28 mouse cellular contexts compared by ENCODE assay signal in the genomic region with DNA sequence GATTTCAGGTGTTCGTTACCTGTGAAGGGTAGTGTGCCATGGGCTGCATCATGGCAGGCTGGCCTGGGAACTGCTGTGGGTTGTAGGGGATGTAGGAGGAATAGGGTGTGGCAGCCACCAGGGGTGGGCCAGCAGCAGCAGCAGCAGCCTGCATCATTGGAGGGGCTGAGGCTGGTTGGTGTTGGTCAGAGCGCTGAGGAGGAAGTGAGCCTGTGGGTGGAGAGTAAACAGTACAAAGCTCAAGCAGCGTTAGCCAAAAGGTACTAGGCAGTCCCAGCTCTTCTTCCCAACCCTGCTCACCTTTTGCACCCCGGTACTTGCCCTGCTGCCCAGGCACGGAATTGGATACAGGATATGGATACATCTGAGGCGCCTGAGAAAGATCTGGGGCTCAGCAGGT. TPM values are rescaled to one million over a fixed set of nuclear protein-coding genes. Genes with fewer than 3 reads are reported as not detected.
DNase-seq lines count a peak whose midpoint lies in the region; ATAC-seq and TF ChIP-seq lines count a peak whose summit lies in the region.
"Had no signal": no experiment of that assay in that cellular context is flagged by ENCODE, and none has a peak within 500 bp of the region (broad histone marks: within the 10 kb centered on the region; RNA-seq: fewer than 3 reads in every experiment).

No protein-coding gene starts in this region.

- H3K36me3 ChIP-seq in intestine, postnatal 0 days (ENCODE audit: control insufficient read depth, insufficient read depth), result peaks cover 85% of the 10 kb centered on the region
- peaks cover 68% of the 10 kb centered on the region for H3K36me3 ChIP-seq in liver, adult 2 months (ENCODE audit: control insufficient read depth, insufficient read depth, low read length)
- H3K36me3 ChIP-seq in liver, embryonic 15.5 days (replicated peaks), result peaks cover 97% of the 10 kb centered on the region

- no peaks in the 10 kb centered on the region for H3K9me3 ChIP-seq in intestine, postnatal 0 days (ENCODE audit: control insufficient read depth)
- no peaks in the 10 kb centered on the region for H3K9me3 ChIP-seq in liver, embryonic 15.5 days (replicated peaks)
- H3K9me3 ChIP-seq: embryonic facial prominence, embryonic 13.5 days; forebrain, embryonic 10.5 days; heart, embryonic 13.5 days; hindbrain, embryonic 10.5 days; limb, embryonic 13.5 days had no signal

- TF ChIP-seq POLR2A in liver, adult 2 months (IDR thresholded peaks at IDR 0.05; ENCODE audit: extremely low read depth, insufficient read depth, low read length), result no peak

- H3K27me3 ChIP-seq in intestine, postnatal 0 days (replicated peaks; ENCODE audit: control insufficient read depth, insufficient read depth, low read length), result no peaks in the 10 kb centered on the region
- H3K27me3 ChIP-seq in liver, adult 2 months (ENCODE audit: control insufficient read depth, insufficient read depth, low read length), result no peaks in the 10 kb centered on the region
- H3K27me3 ChIP-seq in liver, embryonic 15.5 days, result no peaks in the 10 kb centered on the region
- H3K27me3 ChIP-seq: embryonic facial prominence, embryonic 13.5 days; heart, embryonic 13.5 days; limb, embryonic 13.5 days had no signal

- no peak overlapping the region for H3K9ac ChIP-seq in intestine, postnatal 0 days (ENCODE audit: low read depth, low read length)
- H3K9ac ChIP-seq in liver, adult 2 months (ENCODE audit: low read depth, low read length), result no peak overlapping the region
- no peak overlapping the region for H3K9ac ChIP-seq in liver, embryonic 15.5 days
- H3K9ac ChIP-seq: embryonic facial prominence, embryonic 13.5 days; heart, embryonic 13.5 days; limb, embryonic 13.5 days; lung, embryonic 14.5 days had no signal

- H3K4me3 ChIP-seq in intestine, postnatal 0 days (ENCODE audit: low read depth, low read length), result no peak overlapping the region
- no peak overlapping the region for H3K4me3 ChIP-seq in liver, adult 2 months (ENCODE audit: insufficient read depth, low read depth, low read length)
- no peak overlapping the region for H3K4me3 ChIP-seq in liver, embryonic 15.5 days (replicated peaks)
- H3K4me3 ChIP-seq: embryonic facial prominence, embryonic 13.5 days; forebrain, embryonic 10.5 days; gastrocnemius, adult 2 months; heart, adult 2 months; heart, embryonic 13.5 days; hindbrain, embryonic 10.5 days; limb, embryonic 13.5 days had no signal

- no peaks in the 10 kb centered on the region for H3K4me1 ChIP-seq in intestine, postnatal 0 days (replicated peaks; ENCODE audit: control insufficient read depth, insufficient read depth, low read length)
- no peaks in the 10 kb centered on the region for H3K4me1 ChIP-seq in liver, adult 2 months (ENCODE audit: control insufficient read depth, insufficient read depth, low read length)
- peaks cover 9% of the 10 kb centered on the region for H3K4me1 ChIP-seq in liver, embryonic 15.5 days (replicated peaks)
- H3K4me1 ChIP-seq: embryonic facial prominence, embryonic 13.5 days; forebrain, embryonic 10.5 days; heart, embryonic 13.5 days; limb, embryonic 13.5 days had no signal

- no peak for TF ChIP-seq CTCF in intestine, postnatal 0 days (IDR thresholded peaks at IDR 0.05; ENCODE audit: low read depth)
- no peak for TF ChIP-seq CTCF in liver, adult 2 months (IDR thresholded peaks at IDR 0.05; ENCODE audit: low read depth, low read length)

- DNase-seq in liver, adult 2 months (ENCODE audit: extremely low read depth, low read depth, low spot score), result peak; percentile 36
- peak; percentile 26 for DNase-seq in yolk sac, embryonic 10.5 days (ENCODE audit: low spot score)
- no peak for DNase-seq in thymus, postnatal 0 days (ENCODE audit: low spot score)
- no peak for DNase-seq in adrenal gland, adult 8-10 months
- DNase-seq: adrenal gland, postnatal 36 days; B cell, adult 2 months; cerebellum, adult 8-10 months; embryo, embryonic 11 days; gastrocnemius, adult 2 months; gastrocnemius, postnatal 36 days; heart, adult 2 months; heart, postnatal 10 days; kidney, postnatal 14 days; lung, embryonic 14.5 days; lung, postnatal 14 days; midbrain, embryonic 14.5 days; spleen, adult 18-20 months; thymus, adult 2 months; thymus, postnatal 4 days had no signal

- 69% methylated on average over 6 of the region's 6 CpGs for WGBS in intestine, postnatal 0 days
- WGBS in liver, adult 2 months, result 45% methylated on average over 6 of the region's 6 CpGs
- WGBS in liver, embryonic 15.5 days (ENCODE audit: insufficient replicate concordance), result 76% methylated on average over 6 of the region's 6 CpGs

- no peak overlapping the region for H3K27ac ChIP-seq in intestine, postnatal 0 days (ENCODE audit: low read depth, low read length)
- no peak overlapping the region for H3K27ac ChIP-seq in liver, adult 2 months (replicated peaks; ENCODE audit: insufficient read depth, low read depth, low read length)
- H3K27ac ChIP-seq in liver, embryonic 15.5 days (replicated peaks), result peak overlapping the region; percentile 51
- H3K27ac ChIP-seq: embryonic facial prominence, embryonic 13.5 days; forebrain, embryonic 10.5 days; gastrocnemius, adult 2 months; heart, adult 2 months; heart, embryonic 13.5 days; hindbrain, embryonic 10.5 days; limb, embryonic 13.5 days had no signal

- peak; percentile 21; the same call in 1 of the 2 replicates for ATAC-seq in intestine, postnatal 0 days
- ATAC-seq in liver, embryonic 15.5 days (ENCODE audit: insufficient read depth), result peak; percentile 49
- ATAC-seq: forebrain, embryonic 16.5 days; hindbrain, embryonic 16.5 days had no signal

- H3K4me2 ChIP-seq in intestine, postnatal 0 days (replicated peaks; ENCODE audit: low read depth), result no peak overlapping the region
- H3K4me2 ChIP-seq in liver, embryonic 15.5 days, result no peak overlapping the region
- H3K4me2 ChIP-seq: embryonic facial prominence, embryonic 13.5 days; heart, embryonic 13.5 days; limb, embryonic 13.5 days; lung, embryonic 14.5 days had no signal

- no peaks in the 10 kb centered on the region for H3K79me2 ChIP-seq in liver, adult 2 months (ENCODE audit: control insufficient read depth, insufficient read depth, low read length)

RNA-seq across cellular contexts. Expression of a gene that starts 7.0 kb away (rescaled TPM):
- polyA plus RNA-seq in intestine, postnatal 0 days (2015; fragmentation: Nextera tagmentation; extraction: Ambion mirVana), result 70.3 and 76.5 TPM in 2 replicates
- 90.8 and 94.4 TPM in 2 replicates for total RNA-seq in liver, adult 2 months (2014; rRNA removed)
- polyA plus RNA-seq in liver, adult 2 months (2012; rRNA removed), result 163 TPM in 2 replicates
- 81.2 and 96.3 TPM in 2 replicates for polyA plus RNA-seq in liver, embryonic 15.5 days (2015; fragmentation: Nextera tagmentation; extraction: Ambion mirVana)
- polyA plus RNA-seq in thymus, postnatal 0 days (2015; fragmentation: Nextera tagmentation; extraction: Ambion mirVana), result 95.4 and 104 TPM in 2 replicates
- total RNA-seq in adrenal gland, adult 8-10 months (2022), result 100 to 1,000 TPM; 205 to 255 (median 223) TPM

RNA-seq across cellular contexts. Expression of a gene that starts 9.1 kb away (rescaled TPM):
- polyA plus RNA-seq in intestine, postnatal 0 days (2015; fragmentation: Nextera tagmentation; extraction: Ambion mirVana), result 19.4 and 22.0 TPM in 2 replicates
- 4.6 and 6.4 TPM in 2 replicates for total RNA-seq in liver, adult 2 months (2014; rRNA removed)
- polyA plus RNA-seq in liver, adult 2 months (2012; rRNA removed), result 42.9 and 81.3 TPM in 2 replicates
- 26.2 and 26.8 TPM in 2 replicates for polyA plus RNA-seq in liver, embryonic 15.5 days (2015; fragmentation: Nextera tagmentation; extraction: Ambion mirVana)
- polyA plus RNA-seq in thymus, postnatal 0 days (2015; fragmentation: Nextera tagmentation; extraction: Ambion mirVana), result 37.9 and 38.5 TPM in 2 replicates
- total RNA-seq in adrenal gland, adult 8-10 months (2022), result 100 to 1,000 TPM in 2 of 4 experiments, 10 to 100 TPM in 2; 83.3 to 141 (median 110) TPM

RNA-seq across cellular contexts. Expression of a gene that starts 18.9 kb away (rescaled TPM):
- polyA plus RNA-seq in intestine, postnatal 0 days (2015; fragmentation: Nextera tagmentation; extraction: Ambion mirVana), result 23.6 and 23.8 TPM in 2 replicates
- total RNA-seq in liver, adult 2 months (2014; rRNA removed), result 4.6 and 7.7 TPM in 2 replicates
- polyA plus RNA-seq in liver, adult 2 months (2012; rRNA removed), result 36.2 and 43.1 TPM in 2 replicates
- 13.6 and 15.1 TPM in 2 replicates for polyA plus RNA-seq in liver, embryonic 15.5 days (2015; fragmentation: Nextera tagmentation; extraction: Ambion mirVana)
- polyA plus RNA-seq in thymus, postnatal 0 days (2015; fragmentation: Nextera tagmentation; extraction: Ambion mirVana), result 37.8 and 38.6 TPM in 2 replicates
- 10 to 100 TPM; 54.3 to 78.7 (median 65.2) TPM for total RNA-seq in adrenal gland, adult 8-10 months (2022)

RNA-seq across cellular contexts. Expression of a gene that starts 31.2 kb away (rescaled TPM):
- polyA plus RNA-seq in intestine, postnatal 0 days (2015; fragmentation: Nextera tagmentation; extraction: Ambion mirVana), result 0.05 and 0.24 TPM in 2 replicates
- 5.0 TPM in 1 of 2 replicates, not detected in the other for total RNA-seq in liver, adult 2 months (2014; rRNA removed)
- 0.21 and 0.34 TPM in 2 replicates for polyA plus RNA-seq in liver, adult 2 months (2012; rRNA removed)
- 9.8 and 16.5 TPM in 2 replicates for polyA plus RNA-seq in liver, embryonic 15.5 days (2015; fragmentation: Nextera tagmentation; extraction: Ambion mirVana)
- 3.1 and 4.2 TPM in 2 replicates for polyA plus RNA-seq in thymus, postnatal 0 days (2015; fragmentation: Nextera tagmentation; extraction: Ambion mirVana)
- total RNA-seq in adrenal gland, adult 8-10 months (2022), result under 1 TPM in 1 of 4 experiments, not detected in 3; 0.08 TPM
- polyA plus RNA-seq: lung, embryonic 14.5 days had no signal

Comparison
In these comparisons a context has a peak if more than half of its experiments do, and no peak if none do; other contexts are left out.
1. DNase-seq: peak in liver, adult 2 months (single experiment) and yolk sac, embryonic 10.5 days (single experiment); none in thymus, postnatal 0 days (single experiment) and adrenal gland, adult 8-10 months (single experiment).